Mouse (Mus musculus) liver, postnatal 0 days (tissue): ENCODE measurements around the gene Cdk14. TPM values are rescaled to one million over a fixed set of nuclear protein-coding genes. Genes with fewer than 3 reads are reported as not detected.

Source experiments
- ATAC-seq: fragments of 200-750 bp; cut with Nextera tagmentation; 2 replicates; pipeline ENCODE4 v1.8.0; 2017; ENCODE audit warnings: mild to moderate bottlenecking, moderate library complexity
- DNase-seq: peaks from one replicate; pipeline ENCODE4 v3.0.0-alpha.2; 2016
- H3K27ac ChIP-seq: fragments of 300-500 bp; sonication (generic); 2 replicates; pipeline ENCODE4 v1.5.1; 2014; ENCODE audit warnings: antibody characterized with exemption, moderate library complexity, mild to moderate bottlenecking, low read depth
- H3K27me3 ChIP-seq: fragments of 300-500 bp; sonication (generic); 2 replicates; pipeline ENCODE4 v1.6.1; 2014; ENCODE audit warnings: low read length, control low read depth, mixed read lengths; ENCODE audit not compliant: insufficient read depth
- H3K36me3 ChIP-seq: fragments of 300-500 bp; sonication (generic); replicated peaks from 2 replicates; pipeline ENCODE4 v1.6.1; 2014; ENCODE audit warnings: mild to moderate bottlenecking, control low read depth, low read length, moderate library complexity, mixed read lengths; ENCODE audit not compliant: insufficient read depth
- H3K4me1 ChIP-seq: fragments of 300-500 bp; sonication (generic); 2 replicates; pipeline ENCODE4 v1.6.1; 2014; ENCODE audit warnings: antibody characterized with exemption, mild to moderate bottlenecking, control low read depth; ENCODE audit not compliant: insufficient read depth
- H3K4me2 ChIP-seq: fragments of 300-500 bp; sonication (generic); 2 replicates; pipeline ENCODE4 v1.6.1; 2014; ENCODE audit warnings: low read depth, mild to moderate bottlenecking, low read length, moderate library complexity, mixed read lengths
- H3K4me3 ChIP-seq: fragments of 300-500 bp; sonication (generic); 2 replicates; pipeline ENCODE4 v1.5.1; 2014; ENCODE audit warnings: low read depth, low read length
- H3K9ac ChIP-seq: fragments of 300-500 bp; sonication (generic); replicated peaks from 2 replicates; pipeline ENCODE4 v1.6.1; 2014; ENCODE audit warnings: mild to moderate bottlenecking, moderate library complexity
- H3K9me3 ChIP-seq: fragments of 300-500 bp; sonication (generic); 2 replicates; pipeline ENCODE4 v1.6.1; 2016; ENCODE audit warnings: mild to moderate bottlenecking, control low read depth, low read length, mixed read lengths
- CTCF ChIP-seq: sonication (generic); IDR thresholded peaks from 2 replicates; pipeline ENCODE4 v1.5.1; 2016; ENCODE audit warnings: antibody characterized with exemption, low read depth
- EP300 ChIP-seq: IDR thresholded peaks from 2 replicates; pipeline ENCODE4 v1.6.1; 2016; ENCODE audit warnings: antibody characterized with exemption, low read depth, mild to moderate bottlenecking
- WGBS: fragments of 180-500 bp; shearing (Covaris S2); extraction: QIAGEN DNeasy Blood & Tissue Kit; methylation state at CpG from one replicate; pipeline ENCODE4 v1.1.7; 2014; ENCODE audit not compliant: insufficient replicate concordance; 5-methylcytosine and 5-hydroxymethylcytosine counted together
- polyA plus RNA-seq: library from polyadenylated mRNA; unstranded; fragments of >200 nt; fragmentation: Nextera tagmentation; extraction: Ambion mirVana; gene quantifications from 2 replicates; pipeline ENCODE4 v1.2.1, GENCODE M21; 2015

Gene Cdk14
- polyA plus RNA-seq, 1 experiment from 2014 or later, result 1.1 TPM

DNA sequence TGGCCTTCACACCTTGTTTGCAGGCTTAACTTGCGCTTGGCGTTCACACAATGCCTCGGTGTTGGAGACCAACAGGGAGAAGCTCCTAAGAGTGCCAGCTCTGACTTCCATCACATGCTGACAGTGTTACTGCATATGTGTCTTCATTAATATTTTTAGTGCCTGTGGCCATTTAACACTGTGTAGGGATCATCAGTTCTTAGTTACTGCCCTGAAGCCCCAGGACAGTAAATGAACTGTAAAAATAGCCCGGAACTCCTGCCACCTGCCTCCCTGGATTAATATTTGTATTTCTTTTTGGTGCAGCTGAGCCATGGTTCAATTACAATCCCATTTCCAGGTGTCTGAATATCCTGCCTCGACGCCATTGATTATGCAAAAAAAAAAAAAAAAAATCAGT lies 387.3 kb downstream of the Cdk14 start:
- Histone ChIP-seq H3K36me3 (no peaks in the 10 kb centered on the region), H3K27ac (no peak overlapping the region), H3K27me3 (no peaks in the 10 kb centered on the region), H3K4me3 (no peak overlapping the region), H3K9ac (no peak overlapping the region), H3K9me3 (no peaks in the 10 kb centered on the region), H3K4me1 (no peaks in the 10 kb centered on the region), H3K4me2 (no peak overlapping the region)
- no peak for ATAC-seq
- 72% methylated on average over 6 of the region's 6 CpGs for WGBS
- DNase-seq, result no peak
- no peak for TF ChIP-seq CTCF
- TF ChIP-seq EP300, result no peak

DNA sequence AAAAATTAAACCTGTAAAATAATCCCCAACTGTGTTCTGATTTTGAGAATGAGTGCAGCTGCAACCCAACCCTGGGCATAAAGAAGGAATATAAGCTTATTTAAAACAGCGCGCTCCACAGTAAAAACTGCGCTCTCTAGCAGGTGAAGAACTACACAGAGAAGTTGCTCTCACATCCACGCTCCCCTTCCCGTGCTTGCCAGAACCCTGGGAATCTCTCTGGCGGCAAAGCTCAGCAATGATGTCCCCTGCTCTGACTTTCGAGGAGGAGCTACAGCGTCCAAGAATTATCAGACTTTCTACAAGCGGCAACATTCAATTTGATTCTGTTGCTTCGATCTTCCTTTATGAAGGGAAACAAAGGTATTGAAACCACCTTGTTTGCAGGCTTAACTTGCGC lies 387.7 kb downstream of the Cdk14 start:
- ATAC-seq, result no peak
- Histone ChIP-seq H3K9me3 (no peaks in the 10 kb centered on the region), H3K9ac (no peak overlapping the region), H3K4me1 (no peaks in the 10 kb centered on the region), H3K4me2 (no peak overlapping the region), H3K27me3 (no peaks in the 10 kb centered on the region), H3K36me3 (no peaks in the 10 kb centered on the region), H3K4me3 (no peak overlapping the region), H3K27ac (no peak overlapping the region)
- no peak for TF ChIP-seq EP300
- no peak for TF ChIP-seq CTCF
- WGBS, result 77% methylated on average over 11 of the region's 11 CpGs
- no peak for DNase-seq

GRCm38 (mm10) chr5:5030431-5030830 lies 389.7 kb downstream of the Cdk14 start:
- no peak overlapping the region for H3K27ac ChIP-seq
- H3K36me3 ChIP-seq, result no peaks in the 10 kb centered on the region
- H3K9ac ChIP-seq, result no peak overlapping the region
- H3K4me3 ChIP-seq, result no peak overlapping the region
- no peaks in the 10 kb centered on the region for H3K9me3 ChIP-seq
- 76% methylated on average over 2 of the region's 2 CpGs for WGBS
- no peak for ATAC-seq
- no peak overlapping the region for H3K4me2 ChIP-seq
- DNase-seq, result no peak
- TF ChIP-seq CTCF (no peak), EP300 (no peak)
- no peaks in the 10 kb centered on the region for H3K4me1 ChIP-seq
- H3K27me3 ChIP-seq, result no peaks in the 10 kb centered on the region

GRCm38 (mm10) chr5:5018959-5019358 lies 401.2 kb downstream of the Cdk14 start:
- H3K4me2 ChIP-seq, result no peak overlapping the region
- H3K9ac ChIP-seq, result no peak overlapping the region
- ATAC-seq (no peak), DNase-seq (no peak)
- no peak overlapping the region for H3K27ac ChIP-seq
- no peaks in the 10 kb centered on the region for H3K4me1 ChIP-seq
- no peak overlapping the region for H3K4me3 ChIP-seq
- no peaks in the 10 kb centered on the region for H3K27me3 ChIP-seq
- H3K36me3 ChIP-seq, result no peaks in the 10 kb centered on the region
- 76% methylated on average over 3 of the region's 3 CpGs for WGBS
- H3K9me3 ChIP-seq, result no peaks in the 10 kb centered on the region
- TF ChIP-seq CTCF, result no peak
- TF ChIP-seq EP300, result no peak

GRCm38 (mm10) chr5:5018242-5018641 lies 401.9 kb downstream of the Cdk14 start:
- Histone ChIP-seq H3K27ac (no peak overlapping the region), H3K27me3 (no peaks in the 10 kb centered on the region), H3K9me3 (no peaks in the 10 kb centered on the region), H3K4me1 (no peaks in the 10 kb centered on the region), H3K4me2 (no peak overlapping the region), H3K4me3 (no peak overlapping the region), H3K9ac (no peak overlapping the region), H3K36me3 (no peaks in the 10 kb centered on the region)
- DNase-seq, result no peak
- no peak for TF ChIP-seq CTCF
- TF ChIP-seq EP300, result no peak
- WGBS, result 55% methylated on average over 2 of the region's 2 CpGs
- no peak for ATAC-seq

DNA sequence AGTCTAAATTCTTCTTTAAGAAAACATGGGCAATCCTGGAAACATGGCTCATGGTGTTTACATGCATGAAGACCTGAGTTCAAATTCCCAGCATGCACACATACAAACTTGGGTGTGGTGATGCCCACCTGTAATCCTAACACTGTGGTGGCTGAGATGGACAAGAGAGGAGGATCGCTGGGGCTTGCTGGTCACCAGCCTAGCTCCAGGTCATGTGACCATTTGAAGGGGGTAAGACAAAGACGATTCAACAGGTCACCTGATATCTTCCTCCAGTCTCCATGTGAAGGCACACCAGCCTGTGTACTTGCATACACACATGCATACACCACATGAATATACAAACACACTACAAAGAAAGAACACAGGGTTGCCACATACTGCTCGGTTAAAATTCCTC lies 406.3 kb downstream of the Cdk14 start:
- H3K27ac ChIP-seq, result no peak overlapping the region
- 74% methylated on average over 3 of the region's 3 CpGs for WGBS
- H3K9ac ChIP-seq, result no peak overlapping the region
- H3K9me3 ChIP-seq, result no peaks in the 10 kb centered on the region
- TF ChIP-seq CTCF (no peak), EP300 (no peak)
- no peak overlapping the region for H3K4me3 ChIP-seq
- DNase-seq, result no peak
- no peak overlapping the region for H3K4me2 ChIP-seq
- H3K36me3 ChIP-seq, result no peaks in the 10 kb centered on the region
- ATAC-seq, result no peak
- no peaks in the 10 kb centered on the region for H3K4me1 ChIP-seq
- H3K27me3 ChIP-seq, result no peaks in the 10 kb centered on the region
